Mouse (Mus musculus): ENCODE data around the gene Xpo5. TPM values are rescaled to one million over a fixed set of nuclear protein-coding genes. Genes with fewer than 3 reads are reported as not detected.

Gene Xpo5
- 10 to 100 TPM; 14.4 to 24.3 TPM for polyA plus RNA-seq (2012; fragmentation: generic; extraction: Trizol)

DNA sequence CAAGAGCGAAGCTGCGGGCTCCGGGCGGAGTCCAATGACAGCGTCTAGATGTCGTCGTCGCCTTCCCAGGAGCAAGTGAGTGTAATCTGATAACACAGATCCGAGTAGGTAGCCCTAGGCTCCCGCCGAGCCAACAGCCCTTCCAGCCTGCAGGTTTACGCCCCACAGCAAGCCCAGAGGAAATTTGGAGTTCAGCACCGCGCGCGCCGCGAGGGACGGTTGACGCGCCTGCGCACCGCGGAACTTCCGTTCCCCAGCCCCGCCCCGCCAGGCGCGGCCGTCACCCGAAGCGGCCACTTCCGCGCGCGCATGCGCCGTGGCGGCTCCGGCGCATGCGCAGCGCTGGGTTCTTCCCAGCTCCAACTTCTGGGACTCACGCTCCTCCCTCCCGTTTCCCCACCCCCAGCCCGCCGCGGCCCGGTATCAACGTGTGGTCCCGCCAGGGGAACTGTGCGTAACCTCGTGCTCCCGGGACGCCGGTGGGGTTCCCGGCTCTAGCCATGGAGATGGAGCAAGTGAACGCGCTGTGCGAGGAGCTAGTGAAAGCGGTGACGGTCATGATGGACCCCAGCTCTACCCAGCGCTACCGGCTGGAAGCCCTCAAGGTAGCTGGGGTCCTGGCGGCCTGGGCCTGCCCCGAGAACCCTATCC lies at the start of gene Xpo5, which contains the start of gene Polh:
Xpo5 (plus strand) TSS at position 362 of the 651 bp plus-strand sequence.
Polh (minus strand) TSS at position 225 of the 651 bp plus-strand sequence.

DNA sequence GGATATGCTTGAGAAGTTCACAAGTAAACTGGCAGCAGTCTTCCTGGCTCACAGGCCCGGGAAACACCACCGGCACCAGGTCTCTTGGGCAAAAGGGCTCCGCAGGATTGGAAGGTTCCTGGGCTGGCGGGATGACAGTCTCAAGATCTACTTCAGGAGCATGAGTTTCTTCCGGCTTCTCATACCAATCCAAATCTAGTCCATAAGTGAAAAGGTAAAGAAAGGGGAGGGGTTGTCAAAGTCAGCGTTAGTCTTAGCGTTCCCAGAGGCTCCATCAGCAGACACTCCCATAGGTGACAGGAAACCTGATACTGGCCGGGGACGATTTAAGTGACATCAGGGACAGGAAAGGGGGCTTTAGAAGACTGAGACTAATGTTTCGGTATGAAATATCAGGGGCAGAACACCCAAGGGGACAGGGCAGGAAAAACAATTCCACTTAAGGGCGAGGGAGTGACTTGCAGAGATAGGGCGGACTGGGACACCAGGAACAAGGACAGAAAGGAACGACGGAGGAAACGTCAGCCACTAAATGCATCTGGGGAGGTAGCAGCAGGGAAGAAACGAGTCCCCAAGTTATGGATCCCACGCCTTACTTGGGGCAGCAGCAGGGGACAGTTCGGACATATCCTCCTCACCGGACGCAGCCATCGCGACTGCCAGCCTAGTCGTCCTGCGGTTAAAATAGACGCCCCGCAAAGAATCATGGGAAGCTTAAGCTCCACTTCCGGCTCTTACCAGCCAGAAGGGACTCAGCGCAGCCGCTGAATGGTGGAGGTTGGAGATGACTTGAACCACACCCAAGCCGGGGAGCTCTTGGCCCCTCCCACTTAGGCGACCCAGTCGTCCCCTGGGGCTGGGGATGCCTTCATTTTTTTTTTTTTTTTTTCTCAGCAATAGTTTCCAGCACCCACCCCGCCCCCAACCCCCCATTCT lies 49.5 kb upstream of the Xpo5 start, which contains the start of gene Mad2l1bp:
Mad2l1bp (minus strand) TSS at position 707 of the 936 bp plus-strand sequence.

DNA sequence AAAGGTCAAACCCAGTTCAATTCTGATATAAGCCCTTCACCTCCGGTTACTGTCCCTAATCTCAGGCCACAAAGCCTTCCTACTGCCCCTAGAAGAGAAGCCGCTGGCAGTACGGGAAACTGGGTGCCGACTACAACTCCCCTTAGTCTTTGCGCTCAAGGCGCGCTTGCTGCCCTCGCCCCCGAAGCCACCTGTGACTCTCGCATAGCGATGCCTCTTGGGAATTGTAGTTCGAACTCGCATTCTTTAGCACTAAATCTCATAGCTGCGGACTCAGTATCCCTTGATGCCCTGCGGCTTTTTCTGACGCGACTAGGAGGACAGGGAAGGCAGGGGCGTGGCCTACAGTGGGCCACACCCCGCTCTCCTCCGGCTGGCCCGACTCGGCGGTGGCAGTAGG lies 41.9 kb upstream of the Xpo5 start, which contains the start of gene Gtpbp2:
Gtpbp2 (plus strand) TSS at position 347 of the 400 bp plus-strand sequence.

GRCm38 (mm10) chr17:46247512-46248188 lies 45.1 kb downstream of the Xpo5 start, which contains the start of the genes Polr1c and Yipf3:
Polr1c (minus strand) TSS chr17:46248054.
Yipf3 (plus strand) TSS chr17:46248080.

DNA sequence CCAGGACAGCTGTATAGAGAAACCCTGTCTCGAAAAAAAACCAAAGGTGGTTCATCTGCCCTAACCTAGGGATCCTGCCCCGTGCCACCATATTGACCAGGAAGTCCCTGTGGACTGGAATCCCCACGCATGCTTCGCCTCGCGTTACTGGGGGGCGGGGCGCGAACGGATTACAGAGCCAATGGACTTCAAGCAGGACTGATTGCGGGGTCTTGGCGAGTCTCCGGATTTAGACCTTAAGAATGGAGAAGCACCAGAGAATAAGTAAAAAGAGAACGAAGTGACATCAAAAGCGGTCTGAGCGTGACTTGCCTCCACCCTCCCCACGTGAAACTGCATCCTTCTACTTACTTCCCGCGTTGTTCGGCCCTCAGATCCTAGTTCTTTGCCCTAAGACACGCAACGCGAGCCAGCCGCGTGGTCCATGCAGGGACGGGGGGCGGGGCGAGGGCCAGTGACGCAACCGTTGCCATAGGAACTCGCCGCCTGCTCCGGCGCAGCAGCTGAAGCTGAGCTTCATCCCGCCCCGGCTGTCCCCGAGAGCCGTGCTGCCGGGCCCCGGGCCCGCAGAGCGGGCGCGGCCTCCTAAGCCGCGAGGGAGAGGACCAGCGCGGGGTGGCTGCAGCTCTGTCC lies 51.0 kb downstream of the Xpo5 start, which contains the start of gene Lrrc73:
Lrrc73 (plus strand) TSS at position 80 of the 633 bp plus-strand sequence.

DNA sequence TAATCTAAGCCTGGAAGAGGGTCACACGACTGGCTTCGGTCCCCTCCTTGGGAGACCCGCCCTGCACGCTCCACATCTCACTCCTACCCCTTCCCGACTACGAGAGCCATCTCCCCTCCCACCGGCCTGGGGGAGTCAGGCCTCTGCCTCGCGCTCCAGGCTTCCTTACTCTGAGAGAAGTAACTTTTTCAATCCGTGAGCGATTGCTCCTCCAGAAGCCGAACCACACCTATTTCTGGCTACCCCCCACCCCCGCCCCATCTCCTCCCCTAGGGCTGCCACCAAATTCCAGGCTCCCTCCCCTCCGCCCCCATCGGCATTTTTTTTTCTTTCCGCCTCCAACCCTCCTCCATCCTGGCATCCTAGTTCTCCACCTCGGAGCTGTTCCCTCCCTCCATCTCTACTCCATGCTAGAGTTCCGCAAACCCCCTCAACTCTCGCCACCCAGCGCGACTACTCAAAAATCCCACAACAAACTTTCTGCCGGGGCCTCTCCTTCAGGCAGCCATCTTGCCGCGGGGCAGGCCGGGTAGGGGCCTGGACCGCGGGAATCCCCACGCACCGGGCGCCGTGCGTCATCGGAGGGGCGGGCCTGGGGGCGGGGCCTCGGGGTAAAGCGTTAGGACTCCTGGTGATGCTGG lies 80.0 kb downstream of the Xpo5 start, which contains the start of gene Tjap1:
Tjap1 (minus strand) TSS at position 544 of the 641 bp plus-strand sequence.

Other genes with a start within 250 kb of the Xpo5 start
- 10 to 100 TPM in 1 of 2 experiments, 1 to 10 TPM in 1; 4.4 to 22.7 TPM for gene Vegfa, start 170.4 kb upstream of the Xpo5 start, polyA plus RNA-seq (2012; fragmentation: generic; extraction: Trizol)
- gene Mrps18a, start 91.8 kb upstream of the Xpo5 start, polyA plus RNA-seq (2012; fragmentation: generic; extraction: Trizol), result 100 to 1,000 TPM; 140 to 212 TPM
- gene Rsph9, start 58.6 kb upstream of the Xpo5 start, polyA plus RNA-seq (2012; fragmentation: generic; extraction: Trizol), result not detected
- gene Mad2l1bp, start 49.2 kb upstream of the Xpo5 start, polyA plus RNA-seq (2012; fragmentation: generic; extraction: Trizol), result 10 to 100 TPM; 24.3 to 32.6 TPM
- gene Gtpbp2, start 41.8 kb upstream of the Xpo5 start, polyA plus RNA-seq (2012; fragmentation: generic; extraction: Trizol), result 10 to 100 TPM in 1 of 2 experiments, 1 to 10 TPM in 1; 5.2 to 43.0 TPM
- gene Polh, start 137 bp upstream of the Xpo5 start, polyA plus RNA-seq (2012; fragmentation: generic; extraction: Trizol), result 1 to 10 TPM; 1.5 to 9.4 TPM
- gene Polr1c, start 45.3 kb downstream of the Xpo5 start, polyA plus RNA-seq (2012; fragmentation: generic; extraction: Trizol), result 100 to 1,000 TPM; 111 to 156 TPM
- gene Yipf3, start 45.3 kb downstream of the Xpo5 start, polyA plus RNA-seq (2012; fragmentation: generic; extraction: Trizol), result 100 to 1,000 TPM; 159 to 180 TPM
- 10 to 100 TPM; 10.4 to 11.1 TPM for gene Lrrc73, start 50.7 kb downstream of the Xpo5 start, polyA plus RNA-seq (2012; fragmentation: generic; extraction: Trizol)
- 10 to 100 TPM; 54.0 to 58.3 TPM for gene Tjap1, start 80.2 kb downstream of the Xpo5 start, polyA plus RNA-seq (2012; fragmentation: generic; extraction: Trizol)
- gene Dlk2, start 94.6 kb downstream of the Xpo5 start, polyA plus RNA-seq (2012; fragmentation: generic; extraction: Trizol), result 10 to 100 TPM in 1 of 2 experiments, 1 to 10 TPM in 1; 7.2 to 55.2 TPM
- gene Abcc10, start 125.6 kb downstream of the Xpo5 start, polyA plus RNA-seq (2012; fragmentation: generic; extraction: Trizol), result 1 to 10 TPM; 2.7 to 7.7 TPM
- gene Zfp318, start 180.9 kb downstream of the Xpo5 start, polyA plus RNA-seq (2012; fragmentation: generic; extraction: Trizol), result 1 to 10 TPM in 1 of 2 experiments, under 1 TPM in 1; 0.54 to 5.8 TPM
- under 1 TPM in 1 of 2 experiments, not detected in 1; 0.93 TPM for gene Crip3, start 226.1 kb downstream of the Xpo5 start, polyA plus RNA-seq (2012; fragmentation: generic; extraction: Trizol)
- not detected for gene Slc22a7, start 235.7 kb downstream of the Xpo5 start, polyA plus RNA-seq (2012; fragmentation: generic; extraction: Trizol)